Mouse (Mus musculus) fibroblast of lung, adult 2 months (primary cell): ENCODE results near the gene Gm17622.
A peak's percentile ranks its signal among the peaks of the same experiment; 100 is the strongest.

ENCODE experiments used
- DNase-seq: peaks from one replicate; pipeline ENCODE4 v3.0.0-alpha.2; 2011; ENCODE audit warnings: low read depth

Gm17622 gene

DNA sequence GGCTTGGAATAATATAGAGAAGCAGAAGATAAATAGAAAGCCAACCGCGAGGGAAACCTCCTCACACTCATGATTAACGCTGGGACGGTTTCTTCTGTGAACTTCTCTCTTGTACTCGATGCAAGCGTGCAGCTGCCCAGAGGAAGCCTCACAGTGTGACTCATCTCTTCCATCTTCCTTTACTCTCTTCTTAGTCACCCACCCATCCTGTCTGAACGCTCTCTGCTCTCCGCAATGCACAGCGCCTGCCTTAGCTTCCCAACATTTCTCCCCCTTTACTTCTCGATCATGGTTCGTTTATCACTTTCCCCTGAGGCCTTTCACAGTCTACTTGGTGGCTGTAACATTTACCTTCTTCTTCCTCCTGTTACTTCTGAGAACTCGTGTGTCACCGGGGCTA, 20.1 kb downstream of the Gm17622 start:
- DNase-seq: no peak

DNA sequence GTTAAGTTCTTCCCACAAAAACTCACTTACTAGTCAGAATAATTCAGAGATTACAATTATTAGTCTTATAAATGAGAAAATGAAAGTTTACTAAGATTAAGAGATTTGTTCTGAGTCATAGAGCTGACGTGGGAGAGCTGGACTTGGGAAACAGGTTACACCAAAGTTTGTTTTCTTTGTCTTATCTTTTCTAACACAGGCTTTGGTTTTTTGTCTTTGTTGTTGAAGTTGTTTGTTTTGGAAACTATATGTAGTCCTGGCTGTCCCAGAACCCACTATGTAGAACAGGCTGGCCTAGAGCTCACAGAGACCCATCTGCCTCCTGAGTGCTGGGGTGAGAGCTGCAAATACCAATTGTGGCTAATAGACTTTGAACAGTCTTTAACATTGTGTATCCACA, 20.7 kb downstream of the Gm17622 start:
- no peak for DNase-seq

DNA sequence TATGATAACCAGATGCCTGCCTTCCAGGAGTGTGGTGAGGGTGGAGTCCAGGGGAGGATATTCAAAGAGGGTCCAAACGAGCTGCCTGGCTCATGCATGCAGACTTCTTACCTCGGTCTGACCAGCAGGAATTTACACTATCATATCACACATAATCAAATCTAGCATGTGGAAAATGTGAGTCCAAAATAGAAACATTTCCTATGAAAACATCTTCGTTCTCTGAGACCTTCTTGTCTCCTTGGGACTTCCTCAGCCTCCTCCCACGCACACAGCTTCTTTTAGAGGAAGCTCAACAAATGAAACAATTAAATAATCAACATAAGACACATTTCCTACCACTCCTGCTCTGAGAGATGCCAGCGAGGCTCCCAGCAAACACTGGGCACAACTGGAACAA, 21.4 kb downstream of the Gm17622 start:
- DNase-seq: no peak

DNA sequence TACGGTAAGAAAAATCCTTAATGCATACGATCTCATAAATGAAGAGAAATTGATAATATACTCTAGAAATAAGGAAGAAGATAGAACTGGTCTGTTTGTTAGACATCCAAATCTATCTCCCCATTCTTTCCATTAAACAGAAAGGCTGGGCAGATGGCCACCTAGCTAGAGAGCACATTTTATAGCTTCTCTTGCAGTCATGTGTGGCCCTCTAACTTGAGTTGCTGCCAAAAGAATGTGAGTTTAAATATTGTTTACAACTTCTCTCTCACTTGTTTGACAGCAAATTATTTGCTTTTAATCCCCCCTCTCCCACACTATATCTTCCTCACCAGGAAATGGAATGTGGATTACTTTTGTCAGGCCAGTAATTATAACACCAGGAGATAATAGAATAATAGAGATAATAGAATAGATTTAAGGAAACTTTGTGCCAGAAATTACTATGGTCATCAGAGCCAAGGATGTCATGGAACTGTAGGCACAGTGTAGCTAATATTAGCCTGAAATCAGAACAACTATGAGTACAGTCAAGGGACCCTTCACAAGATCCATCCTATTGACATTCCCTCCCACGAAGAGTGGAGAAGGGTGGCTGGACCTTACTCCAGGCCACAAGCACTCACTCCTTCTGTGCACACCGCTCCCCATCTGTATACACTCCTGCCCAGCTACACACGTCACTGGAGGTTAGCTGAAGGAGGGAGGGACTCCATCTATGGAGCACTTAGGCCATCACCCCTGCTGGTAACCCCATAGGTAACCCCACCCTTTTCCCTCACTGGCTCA, 23.8 kb downstream of the Gm17622 start:
- no peak for DNase-seq

DNA sequence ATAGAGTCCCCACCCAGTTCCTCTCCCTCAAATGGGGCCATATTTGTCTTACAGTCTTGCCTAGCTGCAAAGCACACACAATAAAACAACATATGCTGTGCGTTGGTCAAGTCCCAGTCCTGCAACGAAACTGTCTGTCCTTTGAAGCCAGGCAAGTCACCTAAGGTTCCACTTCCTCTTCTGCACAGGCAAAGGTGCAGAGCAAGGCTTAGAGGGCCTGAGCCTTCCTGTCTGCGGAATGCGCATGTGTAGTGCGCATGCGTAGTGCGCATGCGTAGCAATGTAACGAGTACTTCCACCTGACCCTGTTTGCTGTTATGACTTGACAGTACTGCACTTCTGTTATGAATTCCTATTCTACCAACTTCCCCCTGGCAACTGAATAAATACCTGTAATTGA, 25.7 kb downstream of the Gm17622 start:
- DNase-seq: no peak

DNA sequence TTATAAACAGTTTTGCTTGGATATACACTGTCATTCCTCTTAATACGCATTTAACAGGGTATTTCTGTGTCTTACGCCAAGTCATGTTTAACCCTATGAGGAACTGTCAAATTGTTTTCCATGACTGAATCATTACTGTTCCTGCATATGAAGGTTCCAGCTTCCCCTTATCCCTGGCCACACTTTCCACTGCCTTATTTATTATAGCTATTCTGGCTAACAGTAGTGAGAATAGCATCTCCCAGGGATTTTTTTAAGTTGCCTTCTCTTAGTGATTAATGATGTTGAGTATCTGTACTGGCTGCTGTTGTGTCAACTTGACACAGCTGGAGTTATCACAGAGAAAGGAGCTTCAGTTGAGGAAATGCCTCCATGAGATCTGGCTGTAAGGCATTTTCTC, 26.8 kb downstream of the Gm17622 start:
- DNase-seq: no peak

DNA sequence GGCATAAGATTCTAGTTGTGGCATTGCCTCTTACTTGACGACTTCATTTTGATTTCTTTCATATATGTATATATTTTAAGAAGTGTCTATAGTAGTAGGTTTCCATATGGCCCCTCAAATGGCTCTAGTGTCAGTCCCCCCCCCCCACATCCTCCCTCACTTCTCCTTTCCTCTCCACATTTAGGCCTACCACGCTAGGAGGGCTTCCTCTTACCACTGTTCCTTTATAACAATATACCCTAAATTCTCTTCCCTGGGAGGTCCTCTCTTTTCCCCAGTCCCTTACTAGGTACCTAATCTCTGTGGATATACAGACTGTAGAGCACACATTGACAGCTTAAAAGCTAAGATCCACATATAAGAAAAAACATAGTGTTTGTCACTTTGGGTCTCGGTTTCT, 30.8 kb downstream of the Gm17622 start:
- no peak for DNase-seq

DNA sequence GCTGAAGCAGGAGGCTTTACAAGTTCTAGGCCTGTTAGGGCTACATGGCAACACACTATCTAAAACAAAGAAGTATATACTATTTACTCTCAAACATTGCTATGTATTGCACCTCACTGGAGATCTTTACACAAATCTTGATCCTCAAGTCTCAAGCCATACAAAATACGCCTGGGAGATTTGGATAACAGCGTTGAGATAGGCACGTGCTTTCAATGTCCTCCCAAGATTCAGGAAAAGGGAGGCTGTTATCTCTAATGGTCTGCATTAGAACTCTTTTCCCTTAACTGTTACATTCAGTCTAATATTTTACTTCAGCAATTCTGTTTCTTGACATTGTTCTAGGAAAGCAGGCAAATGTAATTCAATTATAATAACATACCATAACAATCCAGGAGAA, 36.5 kb downstream of the Gm17622 start:
- DNase-seq: no peak

DNA sequence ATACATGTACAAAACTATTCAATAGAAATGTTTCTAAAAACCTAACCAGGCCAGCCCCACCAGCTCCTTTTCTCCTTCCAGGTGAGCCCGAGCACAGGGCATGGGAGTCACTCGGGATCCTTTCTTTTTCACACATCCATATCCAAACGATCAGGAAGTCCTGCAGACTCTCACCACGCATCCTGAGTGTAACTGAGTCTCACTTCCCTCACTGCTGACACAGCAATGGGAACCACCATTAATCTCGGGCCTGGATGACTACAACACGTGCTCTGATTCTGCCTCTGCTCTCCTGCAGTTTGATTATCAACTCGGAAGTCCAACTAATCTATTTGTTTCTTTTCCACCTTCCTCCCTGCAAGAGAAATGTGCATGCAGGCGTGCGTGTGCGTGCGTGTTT, 37.3 kb downstream of the Gm17622 start:
- DNase-seq: no peak

DNA sequence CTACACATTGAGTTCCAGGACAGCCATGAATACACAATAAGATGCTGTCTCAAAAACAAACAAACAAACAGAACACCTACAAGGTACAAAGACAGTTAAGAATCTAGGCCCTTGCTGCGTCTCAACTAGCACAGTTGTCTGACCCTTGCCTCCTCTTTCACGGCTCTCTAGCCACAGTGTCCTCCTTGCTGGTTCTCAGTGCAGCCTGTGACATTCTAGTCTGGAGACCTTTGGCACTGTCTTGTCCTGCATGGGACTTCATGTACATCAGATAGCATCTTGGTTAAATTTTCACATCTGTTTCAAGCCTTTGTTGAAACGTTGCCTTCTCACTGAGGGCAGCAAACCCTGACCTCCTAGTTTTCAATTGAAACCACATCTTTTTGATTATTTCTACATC, 38.2 kb downstream of the Gm17622 start:
- no peak for DNase-seq

DNA sequence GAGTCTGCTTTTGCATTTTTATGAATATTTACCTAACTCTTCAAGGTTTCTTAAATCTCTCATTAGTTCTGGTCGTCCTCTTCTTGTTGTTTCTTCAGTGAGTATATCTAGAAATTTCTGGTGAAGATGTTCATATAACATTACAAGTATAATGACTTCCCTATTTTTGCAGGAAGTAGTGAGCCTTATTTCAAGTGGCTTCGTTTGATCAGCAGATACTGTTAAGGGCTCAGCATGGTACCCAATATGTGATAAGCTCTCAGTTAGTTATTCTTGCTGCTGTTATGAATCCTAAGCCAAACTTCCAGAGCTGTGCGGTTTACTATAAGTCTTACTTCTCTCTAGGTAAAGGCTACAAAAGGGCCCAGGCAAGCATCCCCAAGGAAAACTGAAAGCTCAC, 39.0 kb downstream of the Gm17622 start:
- no peak for DNase-seq

DNA sequence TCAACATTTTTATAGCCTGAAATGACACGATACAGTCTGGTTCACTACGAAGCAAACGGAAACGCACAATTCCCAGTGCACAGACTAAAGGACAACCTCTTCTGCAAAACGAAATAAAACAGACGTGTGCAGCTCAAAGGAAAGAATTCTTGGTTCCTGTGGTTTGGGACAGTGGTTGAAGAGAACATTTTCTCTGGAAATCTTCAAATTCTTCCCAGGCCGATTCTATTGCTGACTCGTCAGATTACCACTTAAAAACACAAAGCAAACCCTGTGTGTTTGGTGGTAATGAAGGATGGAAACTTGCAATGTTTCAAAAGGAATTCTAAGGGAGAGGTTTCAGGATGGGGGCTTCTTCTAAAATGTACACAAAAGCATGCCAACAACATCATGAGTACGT, 39.5 kb downstream of the Gm17622 start:
- DNase-seq: no peak

DNA sequence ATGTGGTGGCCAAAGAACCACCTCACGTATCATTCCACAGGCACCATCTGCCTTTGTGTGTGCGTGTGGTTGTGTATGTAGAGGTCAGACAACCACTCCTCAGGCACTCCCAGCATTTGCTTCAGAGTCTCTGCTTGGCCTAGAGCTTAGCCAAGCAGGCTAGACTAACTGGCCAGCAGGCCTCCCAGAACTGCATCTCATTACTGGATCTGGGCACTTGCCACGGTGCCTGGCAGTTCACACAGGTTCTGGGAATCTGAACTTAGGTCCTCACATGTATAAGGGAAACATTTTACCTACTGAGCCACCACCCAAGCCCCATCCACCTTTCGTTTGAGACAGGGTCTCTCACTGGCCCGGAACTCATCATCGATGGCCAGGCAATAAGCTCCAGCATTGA, 41.6 kb downstream of the Gm17622 start:
- DNase-seq: peak; percentile 58

DNA sequence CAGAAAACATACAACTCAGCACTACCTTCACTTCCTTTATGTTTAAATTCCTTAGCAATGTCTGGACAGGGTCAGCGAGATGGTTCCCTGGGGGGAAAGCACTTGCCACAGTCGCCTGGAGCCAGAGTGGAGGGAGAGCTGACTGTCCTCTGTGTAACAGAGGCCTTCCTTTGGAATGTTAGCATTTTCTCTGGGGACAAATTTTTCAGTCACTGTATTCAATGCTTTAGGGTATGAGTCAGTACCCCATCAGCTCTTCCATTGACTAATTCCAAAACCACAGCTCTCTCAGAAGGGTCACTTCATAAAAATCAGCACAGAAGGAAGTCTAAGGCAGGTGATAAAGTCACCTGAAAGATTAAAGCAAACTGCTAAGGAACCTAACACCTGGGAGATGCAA, 43.2 kb downstream of the Gm17622 start:
- DNase-seq: no peak

DNA sequence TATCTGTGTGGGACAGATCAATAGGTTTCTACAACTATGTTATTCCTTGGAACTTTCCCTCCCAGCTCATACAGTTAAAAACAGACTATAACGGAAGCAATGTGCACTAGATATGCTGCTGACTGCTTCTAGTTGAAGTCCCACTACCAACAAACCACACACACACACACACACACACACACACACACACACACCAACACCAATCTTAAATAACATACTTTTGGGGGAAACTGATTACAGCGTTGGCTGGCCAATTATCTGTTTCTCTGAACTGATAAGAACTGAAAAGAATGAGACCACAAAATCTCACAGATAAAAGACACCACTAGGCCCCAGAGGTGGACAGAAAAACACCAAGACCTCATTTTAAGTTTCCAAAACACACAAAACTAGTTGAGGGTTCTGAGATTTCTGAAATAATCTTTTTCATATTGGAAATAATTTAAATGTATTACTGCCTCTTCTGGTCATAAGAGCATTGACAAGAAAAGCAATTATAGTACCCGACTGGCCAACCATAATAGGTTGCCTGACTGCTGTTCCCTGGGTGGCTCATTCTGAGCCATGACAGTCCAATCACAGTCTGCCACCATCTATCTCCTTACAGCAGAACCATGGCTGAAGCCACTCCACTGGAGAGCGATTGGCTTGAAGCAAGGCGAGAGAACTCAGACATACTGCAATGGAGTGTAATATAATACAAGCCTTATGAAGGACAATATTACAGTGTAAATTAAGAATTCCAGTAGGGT, 46.5 kb downstream of the Gm17622 start:
- no peak for DNase-seq

DNA sequence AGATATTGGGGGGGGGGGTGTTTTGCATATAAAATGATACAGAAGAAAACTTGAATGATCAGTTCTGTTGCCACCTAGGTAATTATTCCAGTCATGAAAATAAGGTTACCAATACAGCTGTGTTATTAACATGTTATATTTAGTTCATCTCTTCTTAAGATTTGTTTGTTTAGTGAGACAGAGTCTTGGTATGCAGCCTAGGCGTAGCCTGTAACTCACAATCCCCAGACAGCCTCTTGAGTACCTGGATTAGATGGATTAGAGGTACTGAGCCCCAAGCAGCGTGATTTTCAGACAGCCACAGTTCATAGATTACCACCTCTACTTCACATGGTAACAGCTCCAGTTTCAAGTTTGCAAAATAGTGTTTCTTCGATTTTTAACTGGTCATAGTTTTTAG, 47.6 kb downstream of the Gm17622 start:
- no peak for DNase-seq
